Mouse (Mus musculus) hindbrain, postnatal 0 days (tissue): ENCODE measurements around the gene Prdm16. TPM values are rescaled to one million over a fixed set of nuclear protein-coding genes. Genes with fewer than 3 reads are reported as not detected.
A peak's percentile ranks its signal among the peaks of the same experiment; 100 is the strongest.

Experiments
- ATAC-seq: fragments of 200-750 bp; cut with Nextera tagmentation; 2 replicates; pipeline ENCODE4 v1.8.0; 2017; ENCODE audit warnings: mild to moderate bottlenecking, moderate TSS enrichment, moderate library complexity
- DNase-seq: peaks from one replicate; pipeline ENCODE4 v3.0.0-alpha.2; 2015; ENCODE audit warnings: low spot score
- H3K27ac ChIP-seq: fragments of 300-500 bp; sonication (generic); 2 replicates; pipeline ENCODE4 v1.5.1; 2014; ENCODE audit warnings: mild to moderate bottlenecking
- H3K27me3 ChIP-seq: fragments of 300-500 bp; sonication (generic); 2 replicates; pipeline ENCODE4 v1.6.1; 2014; ENCODE audit warnings: low read length, mixed read lengths; ENCODE audit not compliant: insufficient read depth
- H3K36me3 ChIP-seq: fragments of 300-500 bp; sonication (generic); 2 replicates; pipeline ENCODE4 v1.6.1; 2014; ENCODE audit warnings: low read length, mixed read lengths; ENCODE audit not compliant: insufficient read depth
- H3K4me1 ChIP-seq: fragments of 300-500 bp; sonication (generic); 2 replicates; pipeline ENCODE4 v1.6.1; 2014; ENCODE audit warnings: antibody characterized with exemption, low read length, mixed read lengths; ENCODE audit not compliant: insufficient read depth
- H3K4me2 ChIP-seq: fragments of 300-500 bp; sonication (generic); 2 replicates; pipeline ENCODE4 v1.6.1; 2014; ENCODE audit warnings: low read depth, mild to moderate bottlenecking, low read length, moderate library complexity, mixed read lengths
- H3K4me3 ChIP-seq: fragments of 300-500 bp; sonication (generic); 2 replicates; pipeline ENCODE4 v1.5.1; 2014; ENCODE audit warnings: low read length
- H3K9ac ChIP-seq: fragments of 300-500 bp; sonication (generic); replicated peaks from 2 replicates; pipeline ENCODE4 v1.6.1; 2014; ENCODE audit warnings: mild to moderate bottlenecking, low read length, moderate library complexity, mixed read lengths
- H3K9me3 ChIP-seq: fragments of 300-500 bp; sonication (generic); 2 replicates; pipeline ENCODE4 v1.6.1; 2016; ENCODE audit warnings: low read length, mixed read lengths
- CTCF ChIP-seq: IDR thresholded peaks from 2 replicates; pipeline ENCODE4 v1.5.1; 2016; ENCODE audit warnings: antibody characterized with exemption, control low read depth, low read depth
- WGBS: fragments of 180-500 bp; shearing (Covaris S2); extraction: QIAGEN DNeasy Blood & Tissue Kit; methylation state at CpG from one replicate; pipeline ENCODE4 v1.1.7; 2014; 5-methylcytosine and 5-hydroxymethylcytosine counted together
- polyA plus RNA-seq: library from polyadenylated mRNA; unstranded; fragments of >200 nt; fragmentation: Nextera tagmentation; extraction: Ambion mirVana; gene quantifications from 2 replicates; pipeline ENCODE4 v1.2.1, GENCODE M21; 2015
- total RNA-seq: library from RNA; depleted of rRNA; stranded (reverse); fragments of >200 nt; gene quantifications from 2 replicates; pipeline ENCODE4 v1.2.3, GENCODE M21; 2014

Prdm16 gene
- total and polyA plus RNA-seq, 2 experiments from 2014 or later = 5.3 to 10.5 TPM

- Histone ChIP-seq H3K4me3 (no peak overlapping the region), H3K9me3 (no peaks in the 10 kb centered on the region), H3K4me2 (no peak overlapping the region), H3K9ac (no peak overlapping the region), H3K27me3 (peaks cover 8% of the 10 kb centered on the region; the same call in 1 of the 2 replicates), H3K36me3 (no peaks in the 10 kb centered on the region), H3K4me1 (peaks cover 11% of the 10 kb centered on the region; the same call in 1 of the 2 replicates), H3K27ac (no peak overlapping the region)
- ATAC-seq (no peak), DNase-seq (no peak)
- WGBS = 66% methylated on average over 21 of the region's 21 CpGs
- TF ChIP-seq CTCF = no peak
These were observed 89.4 kb downstream of the Prdm16 start for GRCm38 (mm10) chr4:154547176-154547855.

- H3K27ac ChIP-seq = no peak overlapping the region
- no peaks in the 10 kb centered on the region for H3K36me3 ChIP-seq
- DNase-seq = no peak
These were observed 91.4 kb downstream of the Prdm16 start for GRCm38 (mm10) chr4:154545296-154545695.

DNA sequence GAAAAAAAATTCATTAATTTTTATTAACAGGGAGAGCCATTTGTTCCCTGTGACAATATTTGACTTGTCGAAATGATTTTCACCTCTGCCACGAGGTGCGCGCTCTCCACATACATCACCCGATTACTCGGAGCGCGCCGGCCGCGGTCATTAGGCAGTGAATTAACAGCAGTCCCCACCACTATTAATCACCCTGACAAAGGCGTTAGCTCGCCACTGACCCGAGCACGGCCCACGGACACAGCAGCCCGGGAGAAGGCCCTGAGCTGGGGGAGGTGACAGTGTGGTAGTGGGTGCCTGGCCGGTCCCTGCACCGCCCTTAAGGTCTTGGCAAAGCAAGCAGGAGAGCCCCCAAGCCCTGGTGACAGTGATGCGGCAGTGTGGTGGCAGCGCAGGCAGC, 92.8 kb downstream of the Prdm16 start:
- TF ChIP-seq CTCF = no peak
- Histone ChIP-seq H3K36me3 (no peaks in the 10 kb centered on the region), H3K4me3 (no peak overlapping the region), H3K27ac (no peak overlapping the region), H3K9me3 (no peaks in the 10 kb centered on the region), H3K4me2 (peak overlapping the region; percentile 19; the same call in 1 of the 2 replicates), H3K4me1 (peaks cover 11% of the 10 kb centered on the region; the same call in 1 of the 2 replicates), H3K9ac (no peak overlapping the region), H3K27me3 (peaks cover 8% of the 10 kb centered on the region; the same call in 1 of the 2 replicates)
- ATAC-seq (no peak), DNase-seq (peak; percentile 45)
- WGBS = 22% methylated on average over 21 of the region's 21 CpGs

More at GRCm38 (mm10) chr4:154545296-154545695, 91.4 kb downstream of the Prdm16 start:
- no peak for TF ChIP-seq CTCF
- Histone ChIP-seq H3K9me3 (no peaks in the 10 kb centered on the region), H3K4me3 (no peak overlapping the region), H3K9ac (no peak overlapping the region), H3K27me3 (peaks cover 8% of the 10 kb centered on the region; the same call in 1 of the 2 replicates), H3K4me1 (peaks cover 11% of the 10 kb centered on the region; the same call in 1 of the 2 replicates), H3K4me2 (no peak overlapping the region)
- WGBS = 52% methylated on average over 9 of the region's 9 CpGs
- no peak for ATAC-seq

GRCm38 (mm10) chr4:154543128-154543527, 93.5 kb downstream of the Prdm16 start:
- 26% methylated on average over 4 of the region's 4 CpGs for WGBS
- Histone ChIP-seq H3K4me2 (no peak overlapping the region), H3K27ac (no peak overlapping the region), H3K4me3 (no peak overlapping the region), H3K9ac (no peak overlapping the region), H3K36me3 (no peaks in the 10 kb centered on the region), H3K4me1 (peaks cover 11% of the 10 kb centered on the region; the same call in 1 of the 2 replicates), H3K27me3 (peaks cover 8% of the 10 kb centered on the region; the same call in 1 of the 2 replicates), H3K9me3 (no peaks in the 10 kb centered on the region)
- ATAC-seq (peak; percentile 61; the same call in 1 of the 2 replicates), DNase-seq (peak; percentile 76)
- peak; percentile 48 for TF ChIP-seq CTCF

- H3K27ac ChIP-seq = no peak overlapping the region
- H3K9ac ChIP-seq = no peak overlapping the region
- DNase-seq (no peak), ATAC-seq (no peak)
- no peak for TF ChIP-seq CTCF
- no peaks in the 10 kb centered on the region for H3K9me3 ChIP-seq
- WGBS = 49% methylated on average over 5 of the region's 5 CpGs
- H3K4me2 ChIP-seq = no peak overlapping the region
- H3K4me3 ChIP-seq = no peak overlapping the region
- H3K27me3 ChIP-seq = peaks cover 8% of the 10 kb centered on the region; the same call in 1 of the 2 replicates
- H3K4me1 ChIP-seq = peaks cover 11% of the 10 kb centered on the region; the same call in 1 of the 2 replicates
- no peaks in the 10 kb centered on the region for H3K36me3 ChIP-seq
These were observed 94.1 kb downstream of the Prdm16 start for GRCm38 (mm10) chr4:154542568-154542967.

DNA sequence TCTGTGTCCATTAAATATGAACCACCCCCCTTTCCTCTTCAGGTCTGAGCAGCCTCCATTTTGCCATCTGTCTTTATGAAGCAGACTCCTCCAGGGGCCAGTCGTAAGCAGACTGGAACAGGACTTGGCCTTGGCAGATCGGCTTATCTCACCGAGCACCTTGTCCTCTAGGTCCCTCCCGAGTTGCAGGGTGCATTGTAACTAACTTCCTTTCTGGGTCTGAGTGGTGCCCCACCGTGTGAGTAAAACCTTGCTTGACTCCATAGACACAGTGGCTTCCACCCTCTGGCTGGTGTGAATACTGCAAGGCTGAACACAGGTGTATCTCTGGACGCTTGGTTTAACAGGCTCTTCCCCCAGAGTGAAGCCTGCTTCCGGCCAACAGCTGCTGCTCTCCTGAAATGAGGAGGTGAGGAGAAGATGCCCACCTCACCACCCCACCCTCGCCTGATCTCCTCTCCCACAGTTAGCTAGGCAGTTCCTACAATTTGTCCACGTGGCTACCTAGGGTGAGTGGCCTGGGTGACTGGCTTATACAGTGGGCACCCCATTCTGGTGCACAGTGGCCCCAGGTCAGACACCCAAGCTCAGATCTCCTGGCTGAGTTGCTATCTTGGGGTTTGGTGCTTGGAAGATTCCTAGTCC, 94.9 kb downstream of the Prdm16 start:
- Histone ChIP-seq H3K27ac (no peak overlapping the region), H3K9ac (no peak overlapping the region), H3K9me3 (no peaks in the 10 kb centered on the region), H3K36me3 (no peaks in the 10 kb centered on the region), H3K4me3 (no peak overlapping the region), H3K4me2 (no peak overlapping the region), H3K27me3 (peaks cover 8% of the 10 kb centered on the region; the same call in 1 of the 2 replicates), H3K4me1 (peaks cover 11% of the 10 kb centered on the region; the same call in 1 of the 2 replicates)
- WGBS = 58% methylated on average over 9 of the region's 9 CpGs
- ATAC-seq (no peak), DNase-seq (no peak)
- peak; percentile 42; the same call in 1 of the 2 replicates for TF ChIP-seq CTCF
